Mouse (Mus musculus): ENCODE data around the gene Ybx2. TPM values are rescaled to one million over a fixed set of nuclear protein-coding genes. Genes with fewer than 3 reads are reported as not detected.
A peak's percentile ranks its signal among the peaks of the same experiment; 100 is the strongest.
"Not testable (repeated sequence)": the region's sequence is repeated elsewhere in the genome, so short reads cannot be mapped to it uniquely, and the experiment has no call there.

Gene Ybx2
- polyA plus RNA-seq, 1 experiment from 2014 or later = 6.4 TPM

DNA sequence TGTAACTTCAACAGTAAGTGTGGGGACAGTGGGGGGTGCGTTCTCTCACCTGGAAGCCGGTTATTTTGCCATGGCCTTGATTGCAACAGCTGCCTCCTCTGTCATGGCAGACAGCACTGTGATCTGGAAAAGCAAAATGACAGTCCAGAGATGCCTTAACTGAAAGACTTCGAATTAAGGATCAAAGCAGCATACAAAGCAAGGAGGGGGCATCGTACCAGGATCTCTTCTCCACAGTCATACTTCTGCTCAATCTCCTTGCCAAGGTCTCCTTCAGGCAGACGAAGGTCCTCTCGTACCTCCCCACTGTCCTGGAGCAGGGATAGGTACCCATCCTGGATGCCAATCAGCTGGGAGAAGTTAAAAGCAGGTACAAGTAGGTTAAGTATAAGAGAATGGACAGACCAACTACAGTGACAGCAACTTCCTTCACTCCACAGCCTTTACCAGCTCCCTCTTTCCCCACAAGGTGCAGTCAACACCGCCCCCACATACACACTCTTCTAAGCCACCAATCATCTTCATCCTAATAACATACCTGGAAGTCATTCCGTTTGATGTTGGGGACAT lies 18.1 kb upstream of the Ybx2 start:
- Histone ChIP-seq H3K4me1 (peaks cover 74% of the 10 kb centered on the region), H3K27me3 (ENCODE audit: poor library complexity, severe bottlenecking) (no peaks in the 10 kb centered on the region), H3K27ac (no peak overlapping the region), H3K9me3 (no peaks in the 10 kb centered on the region), H3K36me3 (replicated peaks) (peaks cover 68% of the 10 kb centered on the region), H3K4me3 (peak overlapping the region; percentile 19; the same call in 1 of the 2 replicates)
- WGBS = 88% methylated on average over 8 of the region's 8 CpGs
- no peak for DNase-seq (ENCODE audit: extremely low spot score, low spot score)

DNA sequence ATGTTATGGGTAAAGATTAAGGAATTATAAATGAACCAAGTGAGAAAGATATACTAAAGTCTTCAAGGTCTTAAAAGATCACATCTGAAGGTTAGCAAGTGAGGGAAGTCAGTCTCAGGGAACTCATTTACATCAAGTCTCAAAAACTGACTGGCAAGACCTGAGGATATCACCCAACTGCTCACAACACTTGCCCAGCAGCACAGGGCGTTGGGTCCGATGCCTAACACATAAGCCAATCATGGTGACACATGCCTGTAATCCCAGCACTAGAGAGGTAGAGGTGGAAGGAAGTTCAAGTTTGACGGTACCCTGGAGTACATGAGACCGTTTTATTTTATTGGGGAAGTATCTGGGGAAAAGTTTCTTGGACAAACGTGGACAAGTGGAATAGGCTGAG lies 17.5 kb upstream of the Ybx2 start:
- DNase-seq (ENCODE audit: extremely low spot score, low spot score) = no peak
- WGBS = 89% methylated on average over 5 of the region's 5 CpGs
- Histone ChIP-seq H3K36me3 (replicated peaks) (peaks cover 61% of the 10 kb centered on the region), H3K27ac (no peak overlapping the region), H3K4me3 (peak overlapping the region; percentile 19; the same call in 1 of the 2 replicates), H3K27me3 (ENCODE audit: poor library complexity, severe bottlenecking) (no peaks in the 10 kb centered on the region), H3K4me1 (peaks cover 76% of the 10 kb centered on the region), H3K9me3 (no peaks in the 10 kb centered on the region)

DNA sequence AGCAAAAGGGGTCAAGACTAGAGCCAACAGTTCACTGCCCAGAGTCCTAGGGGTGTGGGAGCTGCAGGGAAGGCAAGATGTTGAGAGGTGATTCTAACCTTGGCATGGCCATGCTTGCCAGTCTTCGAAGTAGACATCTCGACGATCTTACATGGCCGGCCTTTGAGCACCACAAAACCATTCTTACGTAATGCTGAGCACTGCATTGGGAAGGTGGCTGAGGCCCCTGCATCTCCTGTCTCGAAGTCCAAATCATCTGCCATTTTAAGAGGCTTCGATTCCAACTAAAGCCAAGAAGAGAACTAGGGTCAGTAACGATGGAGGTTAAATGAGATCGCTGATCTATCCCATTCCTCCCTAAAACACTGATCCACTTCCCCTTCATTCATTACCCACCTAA lies 16.5 kb upstream of the Ybx2 start:
- peaks cover 55% of the 10 kb centered on the region for H3K36me3 ChIP-seq (replicated peaks)
- 87% methylated on average over 9 of the region's 9 CpGs for WGBS
- H3K27ac ChIP-seq = 0 out of 2 replicates have a peak overlapping the region, but pooled peaks have one; percentile 99
- no peaks in the 10 kb centered on the region for H3K27me3 ChIP-seq (ENCODE audit: poor library complexity, severe bottlenecking)
- H3K4me1 ChIP-seq = peaks cover 67% of the 10 kb centered on the region
- no peaks in the 10 kb centered on the region for H3K9me3 ChIP-seq
- peak overlapping the region; percentile 99 for H3K4me3 ChIP-seq
- no peak for DNase-seq (ENCODE audit: extremely low spot score, low spot score)

GRCm38 (mm10) chr11:69919661-69920265 lies 15.8 kb upstream of the Ybx2 start:
- H3K4me3 ChIP-seq = peak overlapping the region; percentile 99
- H3K27ac ChIP-seq = peak overlapping the region; percentile 99
- peaks cover 51% of the 10 kb centered on the region for H3K36me3 ChIP-seq (replicated peaks)
- DNase-seq (ENCODE audit: extremely low spot score, low spot score) = peak; percentile 62
- WGBS = 1% methylated on average over 17 of the region's 17 CpGs
- no peaks in the 10 kb centered on the region for H3K27me3 ChIP-seq (ENCODE audit: poor library complexity, severe bottlenecking)
- no peaks in the 10 kb centered on the region for H3K9me3 ChIP-seq
- H3K4me1 ChIP-seq = peaks cover 60% of the 10 kb centered on the region

- peak overlapping the region; percentile 99 for H3K4me3 ChIP-seq
- peaks cover 53% of the 10 kb centered on the region for H3K4me1 ChIP-seq
- H3K9me3 ChIP-seq = no peaks in the 10 kb centered on the region
- WGBS = under 1% methylated on average over 64 of the region's 65 CpGs
- H3K27ac ChIP-seq = peak overlapping the region; percentile 99
- no peaks in the 10 kb centered on the region for H3K27me3 ChIP-seq (ENCODE audit: poor library complexity, severe bottlenecking)
- DNase-seq (ENCODE audit: extremely low spot score, low spot score) = peak; percentile 70
- peaks cover 44% of the 10 kb centered on the region for H3K36me3 ChIP-seq (replicated peaks)
Measured at GRCm38 (mm10) chr11:69920266-69921031, 15.1 kb upstream of the Ybx2 start.

- Histone ChIP-seq H3K36me3 (replicated peaks) (peaks cover 35% of the 10 kb centered on the region), H3K4me1 (peaks cover 44% of the 10 kb centered on the region), H3K4me3 (peak within 1 kb of the TSS; percentile 99), H3K27me3 (ENCODE audit: poor library complexity, severe bottlenecking) (no peaks in the 10 kb centered on the region), H3K9me3 (no peaks in the 10 kb centered on the region), H3K27ac (peak within 1 kb of the TSS; percentile 99)
- peak; percentile 100 for DNase-seq (ENCODE audit: extremely low spot score, low spot score)
- WGBS = under 1% methylated on average over 78 of the region's 78 CpGs
Measured at GRCm38 (mm10) chr11:69921114-69922011, 14.2 kb upstream of the Ybx2 start, which contains the start of gene Eif5a. TSS of gene Eif5a (minus strand) at chr11:69921958.

DNA sequence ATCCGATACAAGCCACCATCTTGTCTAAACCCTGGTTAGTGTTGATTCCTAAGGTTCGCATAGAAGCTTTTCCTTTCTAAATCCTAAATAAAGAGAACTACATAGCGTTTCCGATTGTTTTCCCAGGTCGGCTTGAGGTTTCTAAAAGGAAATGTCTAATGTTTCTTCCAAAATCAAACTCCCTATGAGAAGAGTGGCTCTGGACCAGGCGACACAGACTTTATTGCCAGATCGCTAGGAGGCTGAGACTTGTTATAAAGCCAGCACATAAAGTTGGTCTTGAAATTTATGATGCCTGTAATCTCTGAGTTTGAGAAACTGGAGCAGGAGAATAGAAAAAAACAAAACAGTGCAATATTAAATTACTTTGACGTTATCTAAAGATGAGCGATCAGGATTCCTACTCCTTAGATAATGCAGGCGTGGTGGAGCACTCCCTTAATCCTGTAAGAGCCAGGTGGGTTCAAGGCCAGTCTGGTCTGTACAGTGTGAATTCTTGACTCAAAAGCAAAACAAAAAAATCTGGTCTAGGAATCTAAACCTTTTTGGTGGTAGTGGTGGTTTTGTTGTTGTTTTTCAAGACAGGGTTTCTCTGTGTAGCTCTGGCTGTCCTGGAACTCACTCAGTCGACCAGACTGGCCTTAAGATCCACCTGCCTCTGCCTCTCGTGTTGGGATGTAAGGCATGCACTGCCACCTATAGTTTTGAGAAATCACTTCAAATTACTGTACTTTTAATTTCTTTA lies 13.4 kb upstream of the Ybx2 start:
- no peaks in the 10 kb centered on the region for H3K9me3 ChIP-seq
- peaks cover 35% of the 10 kb centered on the region for H3K4me1 ChIP-seq
- 3% methylated on average over 12 of the region's 12 CpGs for WGBS
- peak overlapping the region; percentile 99 for H3K4me3 ChIP-seq
- H3K27ac ChIP-seq = peak overlapping the region; percentile 99
- no peak for DNase-seq (ENCODE audit: extremely low spot score, low spot score)
- H3K27me3 ChIP-seq (ENCODE audit: poor library complexity, severe bottlenecking) = no peaks in the 10 kb centered on the region
- peaks cover 26% of the 10 kb centered on the region for H3K36me3 ChIP-seq (replicated peaks)

- 66% methylated on average over 3 of the region's 3 CpGs for WGBS
- no peaks in the 10 kb centered on the region for H3K27me3 ChIP-seq (ENCODE audit: poor library complexity, severe bottlenecking)
- H3K27ac ChIP-seq = peak overlapping the region; percentile 99
- peaks cover 20% of the 10 kb centered on the region for H3K36me3 ChIP-seq (replicated peaks)
- H3K9me3 ChIP-seq = no peaks in the 10 kb centered on the region
- peak overlapping the region; percentile 99 for H3K4me3 ChIP-seq
- no peak for DNase-seq (ENCODE audit: extremely low spot score, low spot score)
- peaks cover 31% of the 10 kb centered on the region for H3K4me1 ChIP-seq
Measured at GRCm38 (mm10) chr11:69922796-69923195, 12.8 kb upstream of the Ybx2 start.

GRCm38 (mm10) chr11:69927501-69927900 lies 8.1 kb upstream of the Ybx2 start:
- WGBS = 97% methylated on average over 2 of the region's 2 CpGs
- no peak for DNase-seq (ENCODE audit: extremely low spot score, low spot score)

GRCm38 (mm10) chr11:69929712-69930111 lies 5.9 kb upstream of the Ybx2 start:
- WGBS = 91% methylated on average over 4 of the region's 4 CpGs
- Histone ChIP-seq H3K4me1 (peaks cover 10% of the 10 kb centered on the region), H3K9me3 (no peaks in the 10 kb centered on the region), H3K27me3 (ENCODE audit: poor library complexity, severe bottlenecking) (peaks cover 8% of the 10 kb centered on the region), H3K27ac (no peak overlapping the region), H3K36me3 (replicated peaks) (no peaks in the 10 kb centered on the region), H3K4me3 (no peak overlapping the region)
- DNase-seq (ENCODE audit: extremely low spot score, low spot score) = no peak

More at GRCm38 (mm10) chr11:69927501-69927900, 8.1 kb upstream of the Ybx2 start:
- no peaks in the 10 kb centered on the region for H3K36me3 ChIP-seq (replicated peaks)
- H3K9me3 ChIP-seq = no peaks in the 10 kb centered on the region
- H3K4me3 ChIP-seq = no peak overlapping the region
- no peaks in the 10 kb centered on the region for H3K27me3 ChIP-seq (ENCODE audit: poor library complexity, severe bottlenecking)
- no peak overlapping the region for H3K27ac ChIP-seq
- peaks cover 6% of the 10 kb centered on the region for H3K4me1 ChIP-seq

- not testable (repeated sequence) for H3K9me3 ChIP-seq; H3K36me3 ChIP-seq (replicated peaks); H3K4me3 ChIP-seq; H3K27ac ChIP-seq; DNase-seq (ENCODE audit: extremely low spot score, low spot score)
- peaks cover 13% of the 10 kb centered on the region for H3K27me3 ChIP-seq (ENCODE audit: poor library complexity, severe bottlenecking)
- peaks cover 15% of the 10 kb centered on the region for H3K4me1 ChIP-seq
- WGBS = 92% methylated on average over 8 of the region's 8 CpGs
Measured at GRCm38 (mm10) chr11:69930176-69930575, 5.4 kb upstream of the Ybx2 start.
